Mouse (Mus musculus): ENCODE data around the gene Fxyd1. TPM values are rescaled to one million over a fixed set of nuclear protein-coding genes. Genes with fewer than 3 reads are reported as not detected.

Fxyd1 gene
- polyA plus RNA-seq, 1 experiment from 2014 or later, result 71.2 TPM

Small RNA genes within 50 kb of the gene (microRNA-seq; reads per million reads assigned to microRNA genes)
- not detected for gene Mir7050

Other genes with a start within 250 kb of the Fxyd1 start
- not detected in 2 replicates for gene Ffar2, start 233.4 kb downstream of the Fxyd1 start, polyA plus RNA-seq (2015; fragmentation: Nextera tagmentation; extraction: Ambion mirVana)
- gene Ffar3, start 201.0 kb downstream of the Fxyd1 start, polyA plus RNA-seq (2015; fragmentation: Nextera tagmentation; extraction: Ambion mirVana), result not detected in 2 replicates
- gene Ffar1, start 195.6 kb downstream of the Fxyd1 start, polyA plus RNA-seq (2015; fragmentation: Nextera tagmentation; extraction: Ambion mirVana), result not detected in 2 replicates
- gene Cd22, start 176.9 kb downstream of the Fxyd1 start, polyA plus RNA-seq (2015; fragmentation: Nextera tagmentation; extraction: Ambion mirVana), result 0.09 and 0.32 TPM in 2 replicates
- gene Mag, start 142.3 kb downstream of the Fxyd1 start, polyA plus RNA-seq (2015; fragmentation: Nextera tagmentation; extraction: Ambion mirVana), result 0.38 and 0.42 TPM in 2 replicates
- gene Hamp2, start 132.5 kb downstream of the Fxyd1 start, polyA plus RNA-seq (2015; fragmentation: Nextera tagmentation; extraction: Ambion mirVana), result not detected in 2 replicates
- not detected in 2 replicates for gene Hamp, start 113.2 kb downstream of the Fxyd1 start, polyA plus RNA-seq (2015; fragmentation: Nextera tagmentation; extraction: Ambion mirVana)
- 27.9 and 28.7 TPM in 2 replicates for gene Usf2, start 100.4 kb downstream of the Fxyd1 start, polyA plus RNA-seq (2015; fragmentation: Nextera tagmentation; extraction: Ambion mirVana)
- gene Lsr, start 83.7 kb downstream of the Fxyd1 start, polyA plus RNA-seq (2015; fragmentation: Nextera tagmentation; extraction: Ambion mirVana), result 25.4 and 25.9 TPM in 2 replicates
- gene Fam187b, start 83.4 kb downstream of the Fxyd1 start, polyA plus RNA-seq (2015; fragmentation: Nextera tagmentation; extraction: Ambion mirVana), result 0.70 and 0.78 TPM in 2 replicates
- 17.1 and 18.3 TPM in 2 replicates for gene Fxyd5, start 14.7 kb downstream of the Fxyd1 start, polyA plus RNA-seq (2015; fragmentation: Nextera tagmentation; extraction: Ambion mirVana)
- 20.0 and 21.3 TPM in 2 replicates for gene Fxyd7, start 5.7 kb downstream of the Fxyd1 start, polyA plus RNA-seq (2015; fragmentation: Nextera tagmentation; extraction: Ambion mirVana)
- 0.59 and 0.67 TPM in 2 replicates for gene Lgi4, start 2.1 kb upstream of the Fxyd1 start, polyA plus RNA-seq (2015; fragmentation: Nextera tagmentation; extraction: Ambion mirVana)
- 32.9 and 34.8 TPM in 2 replicates for gene Fxyd3, start 19.5 kb upstream of the Fxyd1 start, polyA plus RNA-seq (2015; fragmentation: Nextera tagmentation; extraction: Ambion mirVana)
- 3.0 and 3.2 TPM in 2 replicates for gene Hpn, start 58.1 kb upstream of the Fxyd1 start, polyA plus RNA-seq (2015; fragmentation: Nextera tagmentation; extraction: Ambion mirVana)
- gene Scn1b, start 69.8 kb upstream of the Fxyd1 start, polyA plus RNA-seq (2015; fragmentation: Nextera tagmentation; extraction: Ambion mirVana), result 4.1 and 4.5 TPM in 2 replicates
- 79.8 and 83.2 TPM in 2 replicates for gene Gramd1a, start 98.7 kb upstream of the Fxyd1 start, polyA plus RNA-seq (2015; fragmentation: Nextera tagmentation; extraction: Ambion mirVana)
- not detected in 2 replicates for gene Scgb2b2, start 233.3 kb upstream of the Fxyd1 start, polyA plus RNA-seq (2015; fragmentation: Nextera tagmentation; extraction: Ambion mirVana)
- gene Scgb1b2, start 234.6 kb upstream of the Fxyd1 start, polyA plus RNA-seq (2015; fragmentation: Nextera tagmentation; extraction: Ambion mirVana), result not detected in 2 replicates